Mouse (Mus musculus) neural tube, embryonic 11.5 days (tissue): ENCODE results near the gene Serf1. TPM values are rescaled to one million over a fixed set of nuclear protein-coding genes. Genes with fewer than 3 reads are reported as not detected.

ENCODE experiments used
- polyA plus RNA-seq: library from polyadenylated mRNA; unstranded; fragments of >200 nt; fragmentation: Nextera tagmentation; extraction: Ambion mirVana; gene quantifications from 2 replicates; pipeline ENCODE4 v1.2.1, GENCODE M21; 2014

Gene Serf1
- polyA plus RNA-seq, 1 experiment from 2014 or later, result 236 TPM

Other genes with a start within 250 kb of the Serf1 start
- gene Cartpt, start 206.9 kb upstream of the Serf1 start, polyA plus RNA-seq, result 20.5 and 22.3 TPM in 2 replicates
- gene Mccc2, start 92.4 kb upstream of the Serf1 start, polyA plus RNA-seq, result 37.8 and 39.0 TPM in 2 replicates
- 23.1 and 23.2 TPM in 2 replicates for gene Bdp1, start 3.9 kb upstream of the Serf1 start, polyA plus RNA-seq
- gene Smn1, start 16.8 kb downstream of the Serf1 start, polyA plus RNA-seq, result 77.5 and 85.0 TPM in 2 replicates
- gene Naip2, start 94.1 kb downstream of the Serf1 start, polyA plus RNA-seq, result 0.23 and 0.61 TPM in 2 replicates
- 0.04 and 0.08 TPM in 2 replicates for gene Naip5, start 138.3 kb downstream of the Serf1 start, polyA plus RNA-seq
- 0.12 TPM in 1 of 2 replicates, not detected in the other for gene Naip6, start 209.7 kb downstream of the Serf1 start, polyA plus RNA-seq